Comparison of ENCODE assay signal across 9 mouse cellular contexts in the genomic region with DNA sequence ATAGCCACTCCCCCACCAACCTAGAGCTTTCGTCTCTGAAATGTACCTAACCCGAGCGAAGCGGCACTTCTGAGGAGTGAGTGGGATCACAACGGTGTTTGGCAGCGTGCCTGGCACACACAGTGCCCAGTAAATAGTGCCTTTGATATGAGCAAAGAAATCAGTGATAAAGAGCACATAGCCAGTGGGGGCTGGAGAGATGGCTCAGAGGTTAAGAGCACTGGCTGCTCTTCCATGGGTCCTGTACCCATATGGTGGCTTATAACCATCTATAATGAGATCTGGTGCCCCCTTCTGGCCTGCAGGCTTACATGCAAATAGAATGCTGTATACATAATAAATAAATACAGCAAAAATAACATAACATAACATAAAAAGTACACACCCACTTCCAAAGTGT. TPM values are rescaled to one million over a fixed set of nuclear protein-coding genes. Genes with fewer than 3 reads are reported as not detected.
DNase-seq lines count a peak whose midpoint lies in the region; ATAC-seq and TF ChIP-seq lines count a peak whose summit lies in the region.
"Had no signal": no experiment of that assay in that cellular context is flagged by ENCODE, and none has a peak within 500 bp of the region (broad histone marks: within the 10 kb centered on the region; RNA-seq: fewer than 3 reads in every experiment).

No protein-coding gene starts in this region.

- no peak overlapping the region for H3K9ac ChIP-seq in forebrain, embryonic 14.5 days (ENCODE audit: low read length)
- H3K9ac ChIP-seq in forebrain, embryonic 12.5 days = no peak overlapping the region
- H3K9ac ChIP-seq in midbrain, embryonic 14.5 days (replicated peaks; ENCODE audit: low read length) = no peak overlapping the region
- no peak overlapping the region for H3K9ac ChIP-seq in midbrain, embryonic 15.5 days
- H3K9ac ChIP-seq: heart, embryonic 13.5 days had no signal

- no peaks in the 10 kb centered on the region for H3K27me3 ChIP-seq in forebrain, embryonic 14.5 days (replicated peaks; ENCODE audit: control insufficient read depth, insufficient read depth, low read length)
- H3K27me3 ChIP-seq in forebrain, embryonic 12.5 days = peaks cover 18% of the 10 kb centered on the region
- no peaks in the 10 kb centered on the region for H3K27me3 ChIP-seq in midbrain, embryonic 14.5 days (ENCODE audit: control insufficient read depth, insufficient read depth, low read length)
- H3K27me3 ChIP-seq in midbrain, embryonic 15.5 days (replicated peaks) = no peaks in the 10 kb centered on the region
- H3K27me3 ChIP-seq in limb, embryonic 10.5 days (ENCODE audit: low read depth, poor library complexity, severe bottlenecking) = peaks cover 13% of the 10 kb centered on the region; the same call in 1 of the 2 replicates
- H3K27me3 ChIP-seq in small intestine, adult 2 months (ENCODE audit: control insufficient read depth, insufficient read depth, low read length) = no peaks in the 10 kb centered on the region
- H3K27me3 ChIP-seq: heart, embryonic 13.5 days had no signal

- H3K9me3 ChIP-seq in forebrain, embryonic 14.5 days (replicated peaks; ENCODE audit: control insufficient read depth, low read length) = no peaks in the 10 kb centered on the region
- H3K9me3 ChIP-seq in forebrain, embryonic 12.5 days = no peaks in the 10 kb centered on the region
- no peaks in the 10 kb centered on the region for H3K9me3 ChIP-seq in midbrain, embryonic 14.5 days (ENCODE audit: control insufficient read depth, low read length)
- H3K9me3 ChIP-seq in midbrain, embryonic 15.5 days = no peaks in the 10 kb centered on the region
- no peaks in the 10 kb centered on the region for H3K9me3 ChIP-seq in limb, embryonic 10.5 days (replicated peaks)
- H3K9me3 ChIP-seq: heart, embryonic 13.5 days had no signal

- no peak overlapping the region for H3K27ac ChIP-seq in forebrain, embryonic 14.5 days (ENCODE audit: low read depth, low read length)
- no peak overlapping the region for H3K27ac ChIP-seq in forebrain, embryonic 12.5 days
- no peak overlapping the region for H3K27ac ChIP-seq in midbrain, embryonic 14.5 days (replicated peaks; ENCODE audit: low read depth, low read length)
- no peak overlapping the region for H3K27ac ChIP-seq in midbrain, embryonic 15.5 days
- no peak overlapping the region for H3K27ac ChIP-seq in limb, embryonic 10.5 days
- H3K27ac ChIP-seq in small intestine, adult 2 months (ENCODE audit: insufficient read depth, low read depth, low read length) = no peak overlapping the region
- H3K27ac ChIP-seq: heart, embryonic 13.5 days had no signal

- ATAC-seq in forebrain, embryonic 14.5 days = no peak
- no peak for ATAC-seq in forebrain, embryonic 12.5 days (ENCODE audit: low FRiP score)
- no peak for ATAC-seq in midbrain, embryonic 14.5 days (ENCODE audit: low FRiP score, low TSS enrichment)
- ATAC-seq in midbrain, embryonic 15.5 days (replicated peaks) = no peak

- H3K4me3 ChIP-seq in forebrain, embryonic 14.5 days (ENCODE audit: low read depth, low read length) = no peak overlapping the region
- H3K4me3 ChIP-seq in forebrain, embryonic 12.5 days (replicated peaks) = no peak overlapping the region
- H3K4me3 ChIP-seq in midbrain, embryonic 14.5 days (replicated peaks; ENCODE audit: low read depth, low read length) = no peak overlapping the region
- H3K4me3 ChIP-seq in midbrain, embryonic 15.5 days = no peak overlapping the region
- no peak overlapping the region for H3K4me3 ChIP-seq in limb, embryonic 10.5 days
- no peak overlapping the region for H3K4me3 ChIP-seq in small intestine, adult 2 months (ENCODE audit: low read depth, low read length)
- H3K4me3 ChIP-seq: heart, embryonic 13.5 days had no signal

- no peak overlapping the region for H3K4me2 ChIP-seq in forebrain, embryonic 14.5 days (ENCODE audit: low read length)
- H3K4me2 ChIP-seq in forebrain, embryonic 12.5 days = no peak overlapping the region
- no peak overlapping the region for H3K4me2 ChIP-seq in midbrain, embryonic 14.5 days (ENCODE audit: low read length)
- no peak overlapping the region for H3K4me2 ChIP-seq in midbrain, embryonic 15.5 days

- peak; percentile 72 for DNase-seq in forebrain, embryonic 14.5 days (ENCODE audit: low spot score)
- DNase-seq in midbrain, embryonic 14.5 days = peak; percentile 70
- peak; percentile 22 to 32 for DNase-seq in cerebellum, postnatal 36 days
- peak; percentile 66 for DNase-seq in limb, embryonic 10.5 days (ENCODE audit: low spot score)
- no peak for DNase-seq in urinary bladder, postnatal 4 days (ENCODE audit: low spot score in 2 of 2)

- TF ChIP-seq CTCF in small intestine, adult 2 months (IDR thresholded peaks at IDR 0.05; ENCODE audit: extremely low read depth, insufficient read length, insufficient replicate concordance, low read depth, low read length) = peak; percentile 16; the same call in 1 of the 2 replicates

- no peak for TF ChIP-seq POLR2A in small intestine, adult 2 months (IDR thresholded peaks at IDR 0.05; ENCODE audit: low read depth, low read length)

- H3K36me3 ChIP-seq in forebrain, embryonic 14.5 days (ENCODE audit: control insufficient read depth, insufficient read depth, low read length) = no peaks in the 10 kb centered on the region
- H3K36me3 ChIP-seq in forebrain, embryonic 12.5 days (replicated peaks) = no peaks in the 10 kb centered on the region
- H3K36me3 ChIP-seq in midbrain, embryonic 14.5 days (ENCODE audit: control insufficient read depth, insufficient read depth, low read length) = no peaks in the 10 kb centered on the region
- H3K36me3 ChIP-seq in midbrain, embryonic 15.5 days (replicated peaks) = no peaks in the 10 kb centered on the region
- H3K36me3 ChIP-seq in limb, embryonic 10.5 days = no peaks in the 10 kb centered on the region
- H3K36me3 ChIP-seq in small intestine, adult 2 months (ENCODE audit: control insufficient read depth, insufficient read depth, low read length) = no peaks in the 10 kb centered on the region
- H3K36me3 ChIP-seq: heart, embryonic 13.5 days had no signal

- H3K4me1 ChIP-seq in forebrain, embryonic 14.5 days (ENCODE audit: control insufficient read depth, insufficient read depth, low read length) = peaks cover 19% of the 10 kb centered on the region
- peaks cover 17% of the 10 kb centered on the region for H3K4me1 ChIP-seq in forebrain, embryonic 12.5 days
- peaks cover 18% of the 10 kb centered on the region for H3K4me1 ChIP-seq in midbrain, embryonic 14.5 days (ENCODE audit: control insufficient read depth, insufficient read depth, low read length)
- H3K4me1 ChIP-seq in midbrain, embryonic 15.5 days = peaks cover 25% of the 10 kb centered on the region
- H3K4me1 ChIP-seq in limb, embryonic 10.5 days = peaks cover 37% of the 10 kb centered on the region
- H3K4me1 ChIP-seq in small intestine, adult 2 months (ENCODE audit: control insufficient read depth, insufficient read depth, insufficient read length, low read length) = peaks cover 11% of the 10 kb centered on the region

- 62% methylated on average over 6 of the region's 6 CpGs for WGBS in forebrain, embryonic 14.5 days
- 68% methylated on average over 6 of the region's 6 CpGs for WGBS in forebrain, embryonic 12.5 days
- WGBS in midbrain, embryonic 14.5 days = 65% methylated on average over 6 of the region's 6 CpGs
- WGBS in midbrain, embryonic 15.5 days = 63% methylated on average over 6 of the region's 6 CpGs
- WGBS in limb, embryonic 10.5 days = 68% methylated on average over 6 of the region's 6 CpGs
- 40% methylated on average over 6 of the region's 6 CpGs for WGBS in small intestine, adult 2 months

RNA-seq across cellular contexts. Expression of a gene that starts 3.0 kb away (rescaled TPM):
- polyA plus RNA-seq in forebrain, embryonic 14.5 days (2014; fragmentation: Nextera tagmentation; extraction: Ambion mirVana) = 16.3 and 17.4 TPM in 2 replicates
- polyA plus RNA-seq in forebrain, embryonic 12.5 days (2016; fragmentation: Nextera tagmentation; extraction: Ambion mirVana) = 34.7 and 35.2 TPM in 2 replicates
- polyA plus RNA-seq in midbrain, embryonic 14.5 days (2014; fragmentation: Nextera tagmentation; extraction: Ambion mirVana) = 23.4 and 30.3 TPM in 2 replicates
- polyA plus RNA-seq in midbrain, embryonic 15.5 days (2015; fragmentation: Nextera tagmentation; extraction: Ambion mirVana) = 55.3 and 55.6 TPM in 2 replicates
- 9.0 and 9.4 TPM in 2 replicates for polyA plus RNA-seq in limb, embryonic 10.5 days (2016; fragmentation: Nextera tagmentation; extraction: Ambion mirVana)
- polyA plus RNA-seq in small intestine, adult 2 months (2012; rRNA removed) = 4.6 and 6.5 TPM in 2 replicates

Comparison
In these comparisons a context has a peak if more than half of its experiments do, and no peak if none do; other contexts are left out.
1. DNase-seq: peak in forebrain, embryonic 14.5 days (single experiment), midbrain, embryonic 14.5 days (single experiment), cerebellum, postnatal 36 days (2 of 2) and limb, embryonic 10.5 days (single experiment); none in urinary bladder, postnatal 4 days (0 of 2).